Mouse (Mus musculus): ENCODE measurements around the gene Gpr21.

GRCm38 (mm10) chr2:37511134-37511901, 4.8 kb upstream of the Gpr21 start:
- TF ChIP-seq POLR2A (IDR thresholded peaks at IDR 0.05; ENCODE audit: insufficient read depth, low read depth, low read length) (no peak), EP300 (IDR thresholded peaks at IDR 0.05; ENCODE audit: insufficient read depth, low read depth, low read length) (no peak)

All from heart, adult 2 months (tissue).